Mouse (Mus musculus): Measurements from ENCODE around the gene Tas2r116. TPM values are rescaled to one million over a fixed set of nuclear protein-coding genes. Genes with fewer than 3 reads are reported as not detected.

The Tas2r116 gene
- not detected for polyA plus RNA-seq (2017; shearing (Covaris generic))

GRCm38 (mm10) chr6:132855138-132855537, at the start of gene Tas2r116:
Gene Tas2r116 (plus strand): TSS chr6:132855438.

GRCm38 (mm10) chr6:132846842-132847241, 8.4 kb upstream of the Tas2r116 start, which contains the start of gene Tas2r123:
Gene Tas2r123 (plus strand): TSS chr6:132847142.

GRCm38 (mm10) chr6:132867708-132868107, 12.5 kb downstream of the Tas2r116 start, which contains the start of gene Tas2r110:
Gene Tas2r110 (plus strand): TSS chr6:132868008.

GRCm38 (mm10) chr6:132892711-132893110, 37.5 kb downstream of the Tas2r116 start, which contains the start of gene Tas2r113:
Gene Tas2r113 (plus strand): TSS chr6:132893011.

Other genes starting within 250 kb of the Tas2r116 start
- gene A630073D07Rik, start 203.9 kb upstream of the Tas2r116 start, polyA plus RNA-seq (2017; shearing (Covaris generic)), result not detected
- not detected for gene Tas2r120, start 198.5 kb upstream of the Tas2r116 start, polyA plus RNA-seq (2017; shearing (Covaris generic))
- not detected for gene Tas2r121, start 154.4 kb upstream of the Tas2r116 start, polyA plus RNA-seq (2017; shearing (Covaris generic))
- not detected for gene Tas2r122, start 143.5 kb upstream of the Tas2r116 start, polyA plus RNA-seq (2017; shearing (Covaris generic))
- not detected for gene Tas2r115, start 117.4 kb upstream of the Tas2r116 start, polyA plus RNA-seq (2017; shearing (Covaris generic))
- gene Tas2r124, start 100.7 kb upstream of the Tas2r116 start, polyA plus RNA-seq (2017; shearing (Covaris generic)), result not detected
- gene Tas2r102, start 93.3 kb upstream of the Tas2r116 start, polyA plus RNA-seq (2017; shearing (Covaris generic)), result not detected
- gene Tas2r136, start 77.3 kb upstream of the Tas2r116 start, polyA plus RNA-seq (2017; shearing (Covaris generic)), result not detected
- not detected for gene Tas2r117, start 52.6 kb upstream of the Tas2r116 start, polyA plus RNA-seq (2017; shearing (Covaris generic))
- gene Tas2r123, start 8.3 kb upstream of the Tas2r116 start, polyA plus RNA-seq (2017; shearing (Covaris generic)), result not detected
- not detected for gene Tas2r110, start 12.6 kb downstream of the Tas2r116 start, polyA plus RNA-seq (2017; shearing (Covaris generic))
- not detected for gene Tas2r113, start 37.6 kb downstream of the Tas2r116 start, polyA plus RNA-seq (2017; shearing (Covaris generic))
- not detected for gene Tas2r125, start 54.2 kb downstream of the Tas2r116 start, polyA plus RNA-seq (2017; shearing (Covaris generic))
- not detected for gene Tas2r129, start 95.7 kb downstream of the Tas2r116 start, polyA plus RNA-seq (2017; shearing (Covaris generic))
- gene Tas2r131, start 102.5 kb downstream of the Tas2r116 start, polyA plus RNA-seq (2017; shearing (Covaris generic)), result not detected
- gene Tas2r109, start 125.5 kb downstream of the Tas2r116 start, polyA plus RNA-seq (2017; shearing (Covaris generic)), result not detected
- gene Tas2r103, start 181.7 kb downstream of the Tas2r116 start, polyA plus RNA-seq (2017; shearing (Covaris generic)), result not detected
- not detected for gene Tas2r140, start 200.4 kb downstream of the Tas2r116 start, polyA plus RNA-seq (2017; shearing (Covaris generic))
- 10.7 TPM for gene Smim10l1, start 249.5 kb downstream of the Tas2r116 start, polyA plus RNA-seq (2017; shearing (Covaris generic))

Measured in activated CD4-positive, CD25-positive, alpha-beta regulatory T cell, adult 9 weeks (primary cell).